Mouse (Mus musculus) thymus, adult 2 months (tissue): ENCODE data around the gene Kdm4b.

ENCODE experiments used
- CTCF ChIP-seq: fragments of 200-500 bp; IDR thresholded peaks from 2 replicates; pipeline ENCODE4 v1.5.1; 2012; ENCODE audit warnings: mild to moderate bottlenecking, control low read depth, low read length, moderate library complexity, borderline replicate concordance; ENCODE audit not compliant: control insufficient read depth, poor library complexity, insufficient read depth; ENCODE audit errors: extremely low read depth
- POLR2A ChIP-seq: fragments of 200-500 bp; IDR thresholded peaks from 2 replicates; pipeline ENCODE4 v1.6.1; 2012; ENCODE audit warnings: mild to moderate bottlenecking, low read length, control low read depth, moderate library complexity; ENCODE audit not compliant: control insufficient read depth, poor library complexity, insufficient read depth; ENCODE audit errors: extremely low read depth

- no peak for TF ChIP-seq CTCF
- TF ChIP-seq POLR2A, result no peak
These were observed 81.0 kb downstream of the Kdm4b start for GRCm38 (mm10) chr17:56406878-56407277.
